Mouse (Mus musculus) naive thymus-derived CD4-positive, alpha-beta T cell, adult 5 months (primary cell): ENCODE measurements around the gene Gm10638. TPM values are rescaled to one million over a fixed set of nuclear protein-coding genes. Genes with fewer than 3 reads are reported as not detected.

Source experiments
- polyA plus RNA-seq: library from polyadenylated mRNA; unstranded; fragments of 100-300 nt; shearing (Covaris generic); gene quantifications from one replicate; pipeline ENCODE4 v1.2.1, GENCODE M21; 2017

Gm10638 gene
- 2.7 TPM for polyA plus RNA-seq

GRCm38 (mm10) chr8:86745221-86745934 is at the start of gene Gm10638, which contains the start of gene Siah1a:
Gene Gm10638, plus strand, starts transcription at chr8:86745699.
Gene Siah1a, minus strand, starts transcription at chr8:86745934.

Other genes starting within 250 kb of the Gm10638 start
- not detected for gene Abcc12, start 165.0 kb upstream of the Gm10638 start, polyA plus RNA-seq
- 116 TPM for gene Lonp2, start 121.7 kb upstream of the Gm10638 start, polyA plus RNA-seq
- gene Siah1a, start 235 bp downstream of the Gm10638 start, polyA plus RNA-seq: 95.7 TPM
- 7.4 TPM for gene N4bp1, start 139.6 kb downstream of the Gm10638 start, polyA plus RNA-seq